In genomic region chr5:125128939-125129385, GRCm38 (mm10) we compare ENCODE assay signal across 7 mouse cellular contexts. TPM values are rescaled to one million over a fixed set of nuclear protein-coding genes. Genes with fewer than 3 reads are reported as not detected.
DNase-seq lines count a peak whose midpoint lies in the region; ATAC-seq and TF ChIP-seq lines count a peak whose summit lies in the region.

No protein-coding gene starts in this region.

- WGBS in liver, embryonic 11.5 days: 75% methylated on average over 14 of the region's 14 CpGs
- 77% methylated on average over 14 of the region's 14 CpGs for WGBS in liver, postnatal 0 days (ENCODE audit: insufficient replicate concordance)
- WGBS in forebrain, embryonic 11.5 days: 87% methylated on average over 14 of the region's 14 CpGs
- WGBS in midbrain, embryonic 15.5 days: 60% methylated on average over 14 of the region's 14 CpGs

- H3K27ac ChIP-seq in liver, embryonic 11.5 days (ENCODE audit: low read depth, low read length): 0 out of 2 replicates have a peak overlapping the region, but pooled peaks have one; percentile 3
- no peak overlapping the region for H3K27ac ChIP-seq in liver, postnatal 0 days (ENCODE audit: low read depth)
- peak overlapping the region; percentile 2; the same call in 1 of the 2 replicates for H3K27ac ChIP-seq in forebrain, embryonic 11.5 days (ENCODE audit: low read depth, low read length)
- peak overlapping the region; percentile 51 for H3K27ac ChIP-seq in midbrain, embryonic 15.5 days

- no peak for TF ChIP-seq EP300 in liver, postnatal 0 days (IDR thresholded peaks at IDR 0.05; ENCODE audit: low read depth)

- no peak for TF ChIP-seq CTCF in liver, postnatal 0 days (IDR thresholded peaks at IDR 0.05; ENCODE audit: low read depth)

- no peaks in the 10 kb centered on the region for H3K9me3 ChIP-seq in liver, embryonic 11.5 days (ENCODE audit: control insufficient read depth, low read length)
- no peaks in the 10 kb centered on the region for H3K9me3 ChIP-seq in liver, postnatal 0 days (ENCODE audit: low read length)
- H3K9me3 ChIP-seq in forebrain, embryonic 11.5 days (ENCODE audit: control insufficient read depth, low read length): no peaks in the 10 kb centered on the region
- no peaks in the 10 kb centered on the region for H3K9me3 ChIP-seq in midbrain, embryonic 15.5 days

- H3K27me3 ChIP-seq in liver, embryonic 11.5 days (replicated peaks; ENCODE audit: control insufficient read depth, insufficient read depth, low read length): no peaks in the 10 kb centered on the region
- H3K27me3 ChIP-seq in liver, postnatal 0 days (ENCODE audit: insufficient read depth, low read length): no peaks in the 10 kb centered on the region
- no peaks in the 10 kb centered on the region for H3K27me3 ChIP-seq in forebrain, embryonic 11.5 days (ENCODE audit: control insufficient read depth, insufficient read depth, low read length)
- H3K27me3 ChIP-seq in midbrain, embryonic 15.5 days (replicated peaks): no peaks in the 10 kb centered on the region

- no peak for ATAC-seq in liver, embryonic 11.5 days (replicated peaks; ENCODE audit: low FRiP score)
- ATAC-seq in liver, postnatal 0 days: no peak
- no peak for ATAC-seq in forebrain, embryonic 11.5 days (replicated peaks; ENCODE audit: low FRiP score)
- no peak for ATAC-seq in midbrain, embryonic 15.5 days (replicated peaks)

- H3K9ac ChIP-seq in liver, embryonic 11.5 days (ENCODE audit: low read depth, low read length): no peak overlapping the region
- H3K9ac ChIP-seq in liver, postnatal 0 days (replicated peaks): no peak overlapping the region
- H3K9ac ChIP-seq in forebrain, embryonic 11.5 days (ENCODE audit: low read length): no peak overlapping the region
- no peak overlapping the region for H3K9ac ChIP-seq in midbrain, embryonic 15.5 days

- H3K4me3 ChIP-seq in liver, embryonic 11.5 days (ENCODE audit: low read depth, low read length): no peak overlapping the region
- no peak overlapping the region for H3K4me3 ChIP-seq in liver, postnatal 0 days (ENCODE audit: low read depth, low read length)
- no peak overlapping the region for H3K4me3 ChIP-seq in forebrain, embryonic 11.5 days (ENCODE audit: low read depth, low read length)
- H3K4me3 ChIP-seq in midbrain, embryonic 15.5 days: no peak overlapping the region

- no peaks in the 10 kb centered on the region for H3K36me3 ChIP-seq in liver, embryonic 11.5 days (ENCODE audit: control insufficient read depth, insufficient read depth, low read length)
- no peaks in the 10 kb centered on the region for H3K36me3 ChIP-seq in liver, postnatal 0 days (replicated peaks; ENCODE audit: insufficient read depth, low read length)
- no peaks in the 10 kb centered on the region for H3K36me3 ChIP-seq in forebrain, embryonic 11.5 days (ENCODE audit: control insufficient read depth, insufficient read depth, low read length)
- H3K36me3 ChIP-seq in midbrain, embryonic 15.5 days (replicated peaks): no peaks in the 10 kb centered on the region

- no peak for DNase-seq in liver, embryonic 11.5 days (ENCODE audit: low spot score)
- no peak for DNase-seq in liver, postnatal 0 days
- DNase-seq in cerebellum, adult 9-11 months: peak; percentile 94
- DNase-seq in forebrain, embryonic 11.5 days (ENCODE audit: low spot score): no peak
- no peak for DNase-seq in embryo, embryonic 10 days (ENCODE audit: low spot score)
- DNase-seq in gastrocnemius, adult 8-10 months (ENCODE audit: low spot score in 2 of 2): no peak

- H3K4me2 ChIP-seq in liver, embryonic 11.5 days: no peak overlapping the region
- no peak overlapping the region for H3K4me2 ChIP-seq in liver, postnatal 0 days (ENCODE audit: low read depth, low read length)
- H3K4me2 ChIP-seq in forebrain, embryonic 11.5 days (ENCODE audit: low read depth, low read length, severe bottlenecking): no peak overlapping the region
- H3K4me2 ChIP-seq in midbrain, embryonic 15.5 days: no peak overlapping the region

- peaks cover 40% of the 10 kb centered on the region for H3K4me1 ChIP-seq in liver, embryonic 11.5 days (replicated peaks; ENCODE audit: control insufficient read depth, insufficient read depth, low read length)
- peaks cover 5% of the 10 kb centered on the region; the same call in 1 of the 2 replicates for H3K4me1 ChIP-seq in liver, postnatal 0 days (ENCODE audit: insufficient read depth)
- peaks cover 28% of the 10 kb centered on the region for H3K4me1 ChIP-seq in forebrain, embryonic 11.5 days (replicated peaks; ENCODE audit: control insufficient read depth, insufficient read depth, low read length)
- peaks cover 50% of the 10 kb centered on the region for H3K4me1 ChIP-seq in midbrain, embryonic 15.5 days

RNA-seq across cellular contexts. Expression of gene Ncor2, which starts 50.1 kb away (rescaled TPM):
- 14.0 and 17.2 TPM in 2 replicates for polyA plus RNA-seq in liver, embryonic 11.5 days (2014; fragmentation: Nextera tagmentation; extraction: Ambion mirVana)
- polyA plus RNA-seq in liver, postnatal 0 days (2015; fragmentation: Nextera tagmentation; extraction: Ambion mirVana): 3.1 and 3.4 TPM in 2 replicates
- 27.3 and 29.5 TPM in 2 replicates for polyA plus RNA-seq in forebrain, embryonic 11.5 days (2014; fragmentation: Nextera tagmentation; extraction: Ambion mirVana)
- polyA plus RNA-seq in midbrain, embryonic 15.5 days (2015; fragmentation: Nextera tagmentation; extraction: Ambion mirVana): 25.6 and 27.6 TPM in 2 replicates
- 100 to 1,000 TPM in 1 of 4 experiments, 10 to 100 TPM in 3; 93.5 to 117 (median 97.9) TPM for total RNA-seq in gastrocnemius, adult 8-10 months (2022)
